Mouse (Mus musculus): Measurements from ENCODE around the gene Dap.

- TF ChIP-seq CTCF (IDR thresholded peaks at IDR 0.05; ENCODE audit: low read depth, low read length), result no peak
- TF ChIP-seq POLR2A (IDR thresholded peaks at IDR 0.05; ENCODE audit: borderline replicate concordance, low read depth, low read length), result no peak
These were observed 38.2 kb downstream of the Dap start for GRCm38 (mm10) chr15:31262361-31262760.
